Mouse (Mus musculus) intestine, embryonic 15.5 days (tissue): ENCODE data around the gene Abhd10. TPM values are rescaled to one million over a fixed set of nuclear protein-coding genes. Genes with fewer than 3 reads are reported as not detected.

Experiments used
- ATAC-seq: fragments of 200-750 bp; cut with Nextera tagmentation; 2 replicates; pipeline ENCODE4 v1.8.0; 2017; ENCODE audit warnings: moderate TSS enrichment, moderate library complexity
- H3K27ac ChIP-seq: fragments of 300-500 bp; sonication (generic); 2 replicates; pipeline ENCODE4 v1.5.1; 2015; ENCODE audit warnings: mild to moderate bottlenecking, inconsistent platforms
- H3K27me3 ChIP-seq: fragments of 300-500 bp; sonication (generic); replicated peaks from 2 replicates; pipeline ENCODE4 v1.6.1; 2015; ENCODE audit warnings: inconsistent platforms
- H3K36me3 ChIP-seq: fragments of 300-500 bp; sonication (generic); 2 replicates; pipeline ENCODE4 v1.6.1; 2015; ENCODE audit warnings: inconsistent platforms
- H3K4me1 ChIP-seq: fragments of 300-500 bp; sonication (generic); replicated peaks from 2 replicates; pipeline ENCODE4 v1.6.1; 2015; ENCODE audit warnings: inconsistent platforms
- H3K4me2 ChIP-seq: fragments of 300-500 bp; sonication (generic); replicated peaks from 2 replicates; pipeline ENCODE4 v1.6.1; 2015; ENCODE audit warnings: mild to moderate bottlenecking, inconsistent platforms
- H3K4me3 ChIP-seq: fragments of 300-500 bp; sonication (generic); replicated peaks from 2 replicates; pipeline ENCODE4 v1.5.1; 2015; ENCODE audit warnings: inconsistent platforms
- H3K9ac ChIP-seq: fragments of 300-500 bp; sonication (generic); 2 replicates; pipeline ENCODE4 v1.6.1; 2015; ENCODE audit warnings: inconsistent platforms
- H3K9me3 ChIP-seq: fragments of 300-500 bp; sonication (generic); 2 replicates; pipeline ENCODE4 v1.6.1; 2016; ENCODE audit warnings: inconsistent platforms
- WGBS: fragments of 180-500 bp; shearing (Covaris S2); methylation state at CpG from one replicate; pipeline ENCODE4 v1.1.7; 2015; 5-methylcytosine and 5-hydroxymethylcytosine counted together
- polyA plus RNA-seq: library from polyadenylated mRNA; unstranded; fragments of >200 nt; fragmentation: Nextera tagmentation; extraction: Ambion mirVana; gene quantifications from 2 replicates; pipeline ENCODE4 v1.2.1, GENCODE M21; 2015

Abhd10 gene
- polyA plus RNA-seq, 1 experiment from 2014 or later = 35.1 TPM

DNA sequence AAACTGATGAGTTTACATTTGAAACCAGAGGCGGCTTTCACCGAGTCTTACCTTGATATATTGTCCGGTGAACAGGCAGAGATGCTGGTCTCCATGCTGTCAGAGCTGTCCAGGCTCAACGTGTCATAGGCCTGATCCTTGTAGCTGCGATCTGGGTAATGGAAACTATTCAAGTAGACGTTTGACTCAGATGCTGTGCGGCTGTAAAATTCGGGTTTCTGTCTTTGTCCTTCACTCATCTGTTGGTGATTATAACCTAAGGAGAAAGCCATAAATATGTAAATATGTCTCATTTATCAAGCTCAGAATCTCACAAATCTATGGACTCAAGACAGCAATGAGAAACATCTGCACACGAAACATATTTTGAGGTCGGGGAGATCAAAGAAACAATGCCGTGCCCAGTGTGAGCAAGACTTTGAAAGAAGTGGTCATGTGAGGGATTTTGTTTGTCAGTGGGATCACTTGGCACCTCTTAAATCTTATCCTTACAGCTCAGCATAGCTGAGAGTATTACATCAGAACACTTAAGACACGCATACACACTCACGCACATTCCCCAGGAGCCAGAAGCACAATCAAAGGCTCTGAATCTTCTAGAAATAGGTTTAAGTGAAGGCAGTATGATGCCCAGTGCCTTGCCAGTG is 20.2 kb upstream of the Abhd10 start:
- H3K27me3 ChIP-seq = no peaks in the 10 kb centered on the region
- H3K4me2 ChIP-seq = no peak overlapping the region
- H3K9ac ChIP-seq = no peak overlapping the region
- H3K4me3 ChIP-seq = no peak overlapping the region
- peaks cover under 1% of the 10 kb centered on the region; the same call in 1 of the 2 replicates for H3K36me3 ChIP-seq
- H3K9me3 ChIP-seq = no peaks in the 10 kb centered on the region
- H3K4me1 ChIP-seq = no peaks in the 10 kb centered on the region
- ATAC-seq = no peak
- WGBS = 85% methylated on average over 13 of the region's 13 CpGs
- H3K27ac ChIP-seq = no peak overlapping the region

GRCm38 (mm10) chr16:45761425-45761824 is 18.7 kb upstream of the Abhd10 start:
- H3K4me2 ChIP-seq = no peak overlapping the region
- no peaks in the 10 kb centered on the region for H3K27me3 ChIP-seq
- H3K4me1 ChIP-seq = no peaks in the 10 kb centered on the region
- peaks cover 5% of the 10 kb centered on the region; the same call in 1 of the 2 replicates for H3K36me3 ChIP-seq
- ATAC-seq = no peak
- H3K27ac ChIP-seq = no peak overlapping the region
- no peaks in the 10 kb centered on the region for H3K9me3 ChIP-seq
- no peak overlapping the region for H3K4me3 ChIP-seq
- 59% methylated on average over 1 of the region's 1 CpGs for WGBS
- H3K9ac ChIP-seq = no peak overlapping the region

DNA sequence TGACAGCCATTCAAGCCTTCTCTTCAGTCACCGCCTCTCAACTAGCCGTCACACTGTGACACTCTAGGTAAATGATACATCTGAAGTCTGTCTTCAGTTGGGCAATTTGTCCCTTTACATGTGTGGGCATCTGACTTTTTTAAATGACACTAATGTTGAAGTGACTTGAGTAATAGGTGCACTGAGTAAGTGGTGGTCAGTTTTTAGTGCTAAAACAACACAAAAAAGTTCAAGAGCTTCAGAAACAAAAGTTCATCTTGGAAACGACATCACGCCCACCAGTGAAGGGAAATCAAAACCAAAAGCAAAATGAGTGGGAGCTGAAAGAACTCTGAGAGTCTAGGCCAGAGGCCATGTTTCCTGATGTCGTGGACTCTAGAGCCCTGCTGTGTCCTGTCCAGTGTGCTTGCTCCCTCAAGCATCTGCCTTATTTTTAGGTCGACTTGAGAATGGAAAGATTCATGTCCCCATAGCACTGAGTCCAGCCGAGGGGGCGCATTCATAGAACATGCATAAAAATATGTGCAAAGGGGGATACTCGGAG is 16.0 kb upstream of the Abhd10 start:
- H3K36me3 ChIP-seq = peaks cover 5% of the 10 kb centered on the region; the same call in 1 of the 2 replicates
- H3K4me3 ChIP-seq = no peak overlapping the region
- H3K4me2 ChIP-seq = no peak overlapping the region
- H3K27me3 ChIP-seq = no peaks in the 10 kb centered on the region
- H3K9me3 ChIP-seq = no peaks in the 10 kb centered on the region
- no peak for ATAC-seq
- H3K9ac ChIP-seq = no peak overlapping the region
- 88% methylated on average over 9 of the region's 9 CpGs for WGBS
- H3K27ac ChIP-seq = no peak overlapping the region
- H3K4me1 ChIP-seq = no peaks in the 10 kb centered on the region

- Histone ChIP-seq H3K9ac (no peak overlapping the region), H3K4me2 (no peak overlapping the region), H3K27ac (no peak overlapping the region), H3K4me3 (no peak overlapping the region), H3K27me3 (no peaks in the 10 kb centered on the region), H3K4me1 (no peaks in the 10 kb centered on the region), H3K9me3 (no peaks in the 10 kb centered on the region), H3K36me3 (peaks cover 5% of the 10 kb centered on the region; the same call in 1 of the 2 replicates)
- no peak for ATAC-seq
- 80% methylated on average over 12 of the region's 12 CpGs for WGBS
Measured at GRCm38 (mm10) chr16:45757421-45758078, 14.8 kb upstream of the Abhd10 start.

GRCm38 (mm10) chr16:45756855-45757254 is 14.1 kb upstream of the Abhd10 start:
- no peaks in the 10 kb centered on the region for H3K27me3 ChIP-seq
- peak; percentile 71 for ATAC-seq
- WGBS = 39% methylated on average over 9 of the region's 9 CpGs

DNA sequence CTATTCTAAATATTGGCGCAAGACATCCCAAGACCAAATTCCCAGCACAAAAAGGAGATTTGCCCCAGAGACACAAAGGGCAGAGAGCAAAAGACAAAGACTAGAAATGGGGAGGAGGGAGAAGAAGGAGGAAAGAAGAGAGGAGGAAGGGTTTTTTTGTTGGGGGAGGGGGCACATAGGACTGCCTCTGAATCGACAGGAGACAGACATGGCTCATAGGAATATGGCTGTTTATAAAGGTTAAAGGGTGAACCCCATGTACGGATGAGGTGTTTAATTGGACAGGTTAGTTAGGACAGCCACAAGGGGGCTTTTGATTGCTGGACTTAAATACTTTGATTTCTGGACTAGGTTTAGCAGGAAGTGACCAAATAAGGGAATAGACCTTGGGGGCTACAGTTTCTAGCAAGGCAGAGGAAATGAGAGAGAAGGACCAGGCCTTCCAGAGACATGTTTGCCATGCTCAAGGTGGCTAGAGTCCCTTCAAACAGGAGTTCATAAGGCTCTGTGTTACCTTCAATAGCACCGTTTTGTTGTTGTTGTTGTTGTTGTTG is 913 bp upstream of the Abhd10 start:
- Histone ChIP-seq H3K9ac (no peak overlapping the region), H3K4me3 (no peak overlapping the region), H3K27me3 (no peaks in the 10 kb centered on the region), H3K4me2 (no peak overlapping the region), H3K9me3 (no peaks in the 10 kb centered on the region), H3K27ac (no peak overlapping the region), H3K36me3 (no peaks in the 10 kb centered on the region), H3K4me1 (peaks cover 4% of the 10 kb centered on the region; the same call in 1 of the 2 replicates)
- 56% methylated on average over 4 of the region's 4 CpGs for WGBS
- ATAC-seq = no peak

More at GRCm38 (mm10) chr16:45756855-45757254, 14.1 kb upstream of the Abhd10 start:
- H3K36me3 ChIP-seq = peaks cover 5% of the 10 kb centered on the region; the same call in 1 of the 2 replicates
- no peak overlapping the region for H3K4me2 ChIP-seq
- H3K4me1 ChIP-seq = no peaks in the 10 kb centered on the region
- H3K27ac ChIP-seq = no peak overlapping the region
- H3K4me3 ChIP-seq = no peak overlapping the region
- no peak overlapping the region for H3K9ac ChIP-seq
- H3K9me3 ChIP-seq = no peaks in the 10 kb centered on the region

DNA sequence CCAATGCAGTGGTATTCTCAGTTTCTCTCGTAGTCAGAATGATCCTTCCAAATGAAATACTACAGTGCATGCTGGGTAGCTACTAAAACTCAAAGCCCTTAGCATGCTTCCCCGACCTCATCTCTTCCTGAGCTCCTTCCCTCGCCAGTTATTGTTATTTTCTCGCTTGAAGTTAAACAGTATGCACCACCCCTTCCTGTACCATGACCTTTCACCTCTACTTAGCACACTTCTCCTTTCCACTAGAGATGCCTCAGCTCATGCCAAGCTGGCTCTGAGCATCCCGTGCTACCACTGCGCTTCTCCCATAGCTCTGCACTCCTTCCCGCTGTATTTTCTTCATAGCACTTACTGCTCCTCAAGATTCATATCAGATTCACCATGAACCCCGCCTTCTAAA is 4.9 kb downstream of the Abhd10 start:
- Histone ChIP-seq H3K27ac (no peak overlapping the region), H3K4me2 (no peak overlapping the region), H3K9ac (no peak overlapping the region), H3K4me1 (peaks cover 2% of the 10 kb centered on the region; the same call in 1 of the 2 replicates), H3K27me3 (no peaks in the 10 kb centered on the region), H3K9me3 (no peaks in the 10 kb centered on the region), H3K4me3 (no peak overlapping the region), H3K36me3 (peaks cover 13% of the 10 kb centered on the region; the same call in 1 of the 2 replicates)
- no peak for ATAC-seq
- WGBS = 84% methylated on average over 8 of the region's 8 CpGs

GRCm38 (mm10) chr16:45736724-45737123 is 6.0 kb downstream of the Abhd10 start:
- peaks cover 2% of the 10 kb centered on the region; the same call in 1 of the 2 replicates for H3K4me1 ChIP-seq
- peaks cover 14% of the 10 kb centered on the region for H3K36me3 ChIP-seq
- no peak overlapping the region for H3K27ac ChIP-seq
- ATAC-seq = no peak
- H3K4me3 ChIP-seq = no peak overlapping the region
- no peak overlapping the region for H3K4me2 ChIP-seq
- H3K27me3 ChIP-seq = no peaks in the 10 kb centered on the region
- no peak overlapping the region for H3K9ac ChIP-seq
- 89% methylated on average over 3 of the region's 3 CpGs for WGBS
- H3K9me3 ChIP-seq = no peaks in the 10 kb centered on the region

GRCm38 (mm10) chr16:45729163-45729562 is 13.6 kb downstream of the Abhd10 start:
- Histone ChIP-seq H3K4me3 (no peak overlapping the region), H3K4me1 (peaks cover 5% of the 10 kb centered on the region), H3K4me2 (no peak overlapping the region), H3K27me3 (no peaks in the 10 kb centered on the region), H3K9me3 (no peaks in the 10 kb centered on the region), H3K36me3 (peaks cover 14% of the 10 kb centered on the region), H3K27ac (no peak overlapping the region), H3K9ac (no peak overlapping the region)
- ATAC-seq = no peak
- WGBS = 80% methylated on average over 5 of the region's 5 CpGs

DNA sequence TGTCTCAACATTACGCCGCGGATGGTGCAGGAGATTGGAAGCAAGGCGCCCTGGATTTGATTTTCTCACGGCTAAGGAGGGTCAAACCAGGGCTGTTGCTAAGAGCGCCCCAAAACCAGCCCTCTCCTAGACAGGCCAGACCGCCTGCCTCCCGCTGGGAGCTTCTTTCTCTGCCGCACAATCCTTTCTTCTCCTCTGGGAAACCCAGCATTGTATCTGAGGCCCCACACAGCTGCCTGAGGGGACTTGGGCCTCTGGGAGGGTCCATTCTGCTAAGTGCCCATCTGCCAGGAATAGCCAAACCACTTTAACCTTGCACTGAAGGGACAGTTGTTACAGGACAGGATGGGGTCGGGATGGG is 18.0 kb downstream of the Abhd10 start:
- Histone ChIP-seq H3K36me3 (0 out of 2 replicates have a peak, but pooled peaks cover 2% of the 10 kb centered on the region), H3K9ac (peak overlapping the region; percentile 46), H3K4me3 (peak overlapping the region; percentile 47), H3K27ac (no peak overlapping the region), H3K4me1 (peaks cover 11% of the 10 kb centered on the region), H3K27me3 (no peaks in the 10 kb centered on the region), H3K9me3 (no peaks in the 10 kb centered on the region), H3K4me2 (peak overlapping the region; percentile 96)
- peak; percentile 48; the same call in 1 of the 2 replicates for ATAC-seq
- WGBS = 5% methylated on average over 10 of the region's 10 CpGs

DNA sequence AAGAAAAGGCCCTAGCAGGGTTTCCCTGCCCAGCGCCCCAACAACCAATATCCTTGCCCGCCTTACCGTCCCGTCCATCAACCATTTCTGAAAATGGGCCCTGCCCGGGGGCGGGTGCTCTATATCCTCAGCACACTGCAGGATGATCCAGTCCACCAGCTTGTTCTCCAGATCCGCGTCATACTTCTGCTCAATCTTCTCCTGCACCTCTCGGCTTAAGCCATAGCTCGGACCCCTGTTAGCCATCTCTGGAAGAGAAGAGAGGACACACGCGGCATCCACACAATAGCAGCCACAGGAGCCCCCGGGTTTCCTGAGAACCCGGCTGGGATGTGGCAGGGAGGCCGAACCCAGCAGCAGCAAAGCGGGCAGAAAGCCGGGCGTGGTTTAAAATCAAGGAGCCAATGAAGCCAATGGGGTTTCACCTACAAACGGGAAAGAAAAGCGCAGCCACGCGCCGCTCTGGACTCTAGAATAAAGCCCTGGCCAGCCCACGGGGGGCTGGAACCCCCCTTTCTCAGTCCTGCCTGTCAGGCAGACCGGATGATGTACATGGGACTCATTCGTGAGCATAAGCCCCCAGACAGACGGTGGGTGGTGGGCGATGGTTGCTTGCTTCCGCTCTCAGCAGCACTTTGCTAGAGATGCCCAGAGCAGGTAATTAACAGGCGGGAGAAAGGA is 18.6 kb downstream of the Abhd10 start, which contains the start of gene Tagln3:
Tagln3 (minus strand) TSS at position 548 of the 681 bp plus-strand sequence.
- H3K27me3 ChIP-seq = no peaks in the 10 kb centered on the region
- peak within 1 kb of the TSS; percentile 47 for H3K4me3 ChIP-seq
- H3K4me2 ChIP-seq = peak within 1 kb of the TSS; percentile 96
- no peaks in the 10 kb centered on the region for H3K9me3 ChIP-seq
- peak within 1 kb of the TSS; percentile 46 for H3K9ac ChIP-seq
- H3K36me3 ChIP-seq = no peaks in the 10 kb centered on the region
- H3K4me1 ChIP-seq = peaks cover 11% of the 10 kb centered on the region
- ATAC-seq = peak; percentile 69
- 2% methylated on average over 30 of the region's 30 CpGs for WGBS
- peak within 1 kb of the TSS; percentile 2; the same call in 1 of the 2 replicates for H3K27ac ChIP-seq
